Mouse (Mus musculus) G1E (cell line): ENCODE results near the gene Rhobtb1. TPM values are rescaled to one million over a fixed set of nuclear protein-coding genes. Genes with fewer than 3 reads are reported as not detected.

Source experiments
- ATAC-seq: 2 replicates; pipeline ENCODE4 v1.8.0; 2016; ENCODE audit warnings: mild to moderate bottlenecking; ENCODE audit not compliant: insufficient number of reproducible peaks, poor library complexity, low FRiP score, severe bottlenecking; ENCODE audit errors: extremely low read depth
- DNase-seq: peaks from one replicate; pipeline ENCODE4 v3.0.0; 2012; ENCODE audit warnings: low spot score
- H3K27me3 ChIP-seq: 2 replicates; pipeline ENCODE4 v1.6.1; 2012; ENCODE audit warnings: mild to moderate bottlenecking, low read length, inconsistent platforms; ENCODE audit not compliant: insufficient read depth
- H3K36me3 ChIP-seq: replicated peaks from 2 replicates; pipeline ENCODE3; 2012; ENCODE audit warnings: mild to moderate bottlenecking, inconsistent platforms
- H3K4me1 ChIP-seq: 2 replicates; pipeline ENCODE4 v1.6.1; 2012; ENCODE audit warnings: low read depth, low read length, inconsistent platforms, mixed read lengths; ENCODE audit not compliant: insufficient read depth
- H3K4me3 ChIP-seq: 2 replicates; pipeline ENCODE4 v1.5.1; 2012; ENCODE audit warnings: low read depth, mild to moderate bottlenecking, inconsistent platforms, low read length, moderate library complexity, mixed read lengths
- H3K9me3 ChIP-seq: replicated peaks from 2 replicates; pipeline ENCODE4 v1.6.1; 2012; ENCODE audit warnings: inconsistent platforms
- CTCF ChIP-seq: IDR thresholded peaks from 2 replicates; pipeline ENCODE4 v1.5.1; 2012; ENCODE audit warnings: low read depth, low read length, inconsistent platforms, mixed read lengths
- GATA1 ChIP-seq: IDR thresholded peaks from 2 replicates; pipeline ENCODE4 v1.6.1; 2012; ENCODE audit warnings: borderline replicate concordance, low read length, inconsistent platforms, mixed read lengths
- GATA2 ChIP-seq: IDR thresholded peaks from 2 replicates; pipeline ENCODE4 v1.6.1; 2012; ENCODE audit warnings: low read depth, low read length, inconsistent platforms, borderline replicate concordance
- POLR2AphosphoS5 ChIP-seq: IDR thresholded peaks from 2 replicates; pipeline ENCODE4 v1.6.1; 2012; ENCODE audit warnings: low read depth, low read length, inconsistent platforms; ENCODE audit not compliant: insufficient replicate concordance
- TAL1 ChIP-seq: conservative IDR thresholded peaks from 2 replicates; pipeline ENCODE4 v1.6.1; 2012; ENCODE audit warnings: low read depth, low read length, inconsistent platforms, mixed read lengths
- polyA plus RNA-seq: library from polyadenylated mRNA; stranded (reverse); fragments of >175 nt; gene quantifications from 2 replicates; pipeline ENCODE4 v1.2.3, GENCODE M21; 2012
- total RNA-seq, 2 experiments: library from RNA; stranded (forward) in 1 of 2; stranded (reverse) in 1 of 2; fragments of 200-1000 nt in 1 of 2; fragments of >200 nt in 1 of 2; fragmentation: Nextera tagmentation in 1 of 2; gene quantifications; 2 replicates each; pipeline ENCODE4 v1.2.3; 2014 to 2017

Gene Rhobtb1
- total and polyA plus RNA-seq, 3 experiments, result 0.05 TPM; not detected in 2

GRCm38 (mm10) chr10:69117996-69118395, 33.2 kb upstream of the Rhobtb1 start:
- no peak overlapping the region for H3K4me3 ChIP-seq
- ATAC-seq (no peak), DNase-seq (no peak)
- H3K9me3 ChIP-seq, result peaks cover 16% of the 10 kb centered on the region
- TF ChIP-seq GATA1 (no peak), CTCF (no peak), TAL1 (no peak), GATA2 (no peak), POLR2AphosphoS5 (no peak)
- no peaks in the 10 kb centered on the region for H3K27me3 ChIP-seq
- no peaks in the 10 kb centered on the region for H3K4me1 ChIP-seq
- no peaks in the 10 kb centered on the region for H3K36me3 ChIP-seq

- Histone ChIP-seq H3K36me3 (no peaks in the 10 kb centered on the region), H3K27me3 (no peaks in the 10 kb centered on the region), H3K4me1 (no peaks in the 10 kb centered on the region), H3K9me3 (peaks cover 16% of the 10 kb centered on the region), H3K4me3 (no peak overlapping the region)
- no peak for ATAC-seq
- TF ChIP-seq POLR2AphosphoS5 (no peak), GATA2 (no peak), TAL1 (no peak)
- DNase-seq, result no peak
Measured at GRCm38 (mm10) chr10:69118893-69119292, 32.3 kb upstream of the Rhobtb1 start.

- no peaks in the 10 kb centered on the region for H3K36me3 ChIP-seq
- ATAC-seq (no peak), DNase-seq (no peak)
- H3K9me3 ChIP-seq, result peaks cover 16% of the 10 kb centered on the region
- H3K4me3 ChIP-seq, result no peak overlapping the region
- H3K4me1 ChIP-seq, result no peaks in the 10 kb centered on the region
- TF ChIP-seq POLR2AphosphoS5 (no peak), GATA1 (no peak), GATA2 (no peak), TAL1 (no peak), CTCF (no peak)
- no peaks in the 10 kb centered on the region for H3K27me3 ChIP-seq
Measured at GRCm38 (mm10) chr10:69119456-69119855, 31.8 kb upstream of the Rhobtb1 start.

DNA sequence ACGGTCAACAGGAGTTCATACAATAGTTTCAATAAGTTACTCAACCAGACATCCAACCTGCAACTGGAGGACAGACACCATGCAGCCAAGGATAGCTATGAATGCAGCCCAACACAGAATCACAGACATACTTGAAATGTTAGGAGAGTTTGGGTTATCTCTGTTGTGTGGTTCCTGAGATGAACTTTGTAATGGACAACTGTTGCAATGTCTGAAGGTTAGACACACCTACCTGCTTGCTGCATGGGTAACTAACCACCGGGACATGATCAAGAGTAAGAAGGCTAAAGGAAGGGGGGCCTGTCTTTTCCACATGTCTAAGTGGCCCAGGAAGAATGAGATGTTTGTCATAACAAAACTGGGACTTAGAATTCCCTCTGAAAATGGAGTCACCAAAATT, 24.7 kb upstream of the Rhobtb1 start:
- ATAC-seq (no peak), DNase-seq (no peak)
- Histone ChIP-seq H3K4me1 (no peaks in the 10 kb centered on the region), H3K4me3 (no peak overlapping the region), H3K9me3 (peaks cover 37% of the 10 kb centered on the region), H3K36me3 (no peaks in the 10 kb centered on the region), H3K27me3 (no peaks in the 10 kb centered on the region)
- TF ChIP-seq CTCF (no peak), TAL1 (no peak), GATA2 (no peak), POLR2AphosphoS5 (no peak), GATA1 (no peak)

- ATAC-seq (no peak), DNase-seq (no peak)
- TF ChIP-seq POLR2AphosphoS5, result no peak
- TF ChIP-seq TAL1, result no peak
- no peak for TF ChIP-seq GATA1
- no peak for TF ChIP-seq CTCF
- TF ChIP-seq GATA2, result no peak
- Histone ChIP-seq H3K27me3 (no peaks in the 10 kb centered on the region), H3K4me3 (no peak overlapping the region), H3K9me3 (peaks cover 45% of the 10 kb centered on the region), H3K4me1 (no peaks in the 10 kb centered on the region), H3K36me3 (no peaks in the 10 kb centered on the region)
Measured at GRCm38 (mm10) chr10:69128531-69128930, 22.7 kb upstream of the Rhobtb1 start.

GRCm38 (mm10) chr10:69130613-69131012, 20.6 kb upstream of the Rhobtb1 start:
- H3K4me1 ChIP-seq, result no peaks in the 10 kb centered on the region
- no peak for TF ChIP-seq POLR2AphosphoS5
- no peak for TF ChIP-seq TAL1
- no peak for TF ChIP-seq CTCF
- TF ChIP-seq GATA1, result no peak
- TF ChIP-seq GATA2, result no peak
- peaks cover 43% of the 10 kb centered on the region for H3K9me3 ChIP-seq
- no peak for ATAC-seq
- DNase-seq, result no peak
- no peak overlapping the region for H3K4me3 ChIP-seq
- H3K27me3 ChIP-seq, result no peaks in the 10 kb centered on the region
- no peaks in the 10 kb centered on the region for H3K36me3 ChIP-seq

- peaks cover 36% of the 10 kb centered on the region for H3K9me3 ChIP-seq
- H3K4me1 ChIP-seq, result no peaks in the 10 kb centered on the region
- TF ChIP-seq GATA2 (no peak), TAL1 (no peak), POLR2AphosphoS5 (no peak), CTCF (no peak), GATA1 (no peak)
- no peaks in the 10 kb centered on the region for H3K27me3 ChIP-seq
- no peaks in the 10 kb centered on the region for H3K36me3 ChIP-seq
- H3K4me3 ChIP-seq, result no peak overlapping the region
- ATAC-seq (no peak), DNase-seq (no peak)
Measured at GRCm38 (mm10) chr10:69134356-69134755, 16.9 kb upstream of the Rhobtb1 start.
